Mouse (Mus musculus): Measurements from ENCODE around the gene Fbxl16.
A peak's percentile ranks its signal among the peaks of the same experiment; 100 is the strongest.

Gene Fbxl16

DNA sequence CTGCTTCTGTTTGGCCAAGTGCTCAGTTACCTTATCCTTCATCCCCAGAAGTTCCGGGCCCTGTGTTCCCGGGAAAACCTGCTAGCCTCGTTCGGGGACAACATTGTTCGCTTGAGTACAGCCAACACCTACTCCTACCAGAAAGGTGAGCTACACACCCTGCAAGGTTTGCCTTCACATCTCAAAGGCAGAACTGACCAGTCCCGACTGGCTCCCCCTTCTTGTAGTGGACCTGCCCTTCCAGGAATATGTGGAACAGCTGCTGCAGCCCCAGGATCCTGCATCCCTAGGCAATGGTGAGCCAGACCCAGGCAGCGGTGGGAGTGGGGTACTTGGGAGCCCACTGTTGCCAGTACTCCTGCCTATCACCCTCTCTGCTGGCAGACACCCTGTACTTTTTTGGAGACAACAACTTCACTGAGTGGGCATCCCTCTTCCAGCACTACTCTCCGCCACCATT lies 20.7 kb downstream of the Fbxl16 start:
- DNase-seq: no peak

DNA sequence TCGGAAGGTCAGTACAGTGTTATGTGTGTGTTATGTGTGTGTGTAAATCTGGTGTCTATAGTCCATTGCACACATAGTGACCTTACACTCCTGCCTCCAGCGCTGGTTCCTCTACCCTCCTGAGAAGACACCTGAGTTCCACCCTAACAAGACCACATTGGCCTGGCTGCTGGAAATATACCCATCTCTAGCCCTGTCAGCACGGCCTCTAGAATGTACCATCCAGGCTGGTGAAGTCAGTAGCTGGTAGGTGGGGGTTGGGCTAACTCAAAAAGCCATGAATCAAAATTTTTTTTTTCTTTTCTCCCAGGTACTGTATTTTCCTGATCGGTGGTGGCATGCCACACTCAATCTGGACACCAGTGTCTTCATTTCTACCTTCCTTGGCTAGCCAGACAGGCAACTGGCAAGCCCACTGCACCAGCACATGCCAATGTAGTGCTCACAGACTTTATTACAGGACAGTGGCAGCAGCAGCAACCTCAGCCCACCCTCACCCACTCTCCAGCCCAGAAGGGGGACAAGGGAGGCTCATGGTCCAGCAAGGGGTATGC lies 21.4 kb downstream of the Fbxl16 start:
- DNase-seq: no peak

DNA sequence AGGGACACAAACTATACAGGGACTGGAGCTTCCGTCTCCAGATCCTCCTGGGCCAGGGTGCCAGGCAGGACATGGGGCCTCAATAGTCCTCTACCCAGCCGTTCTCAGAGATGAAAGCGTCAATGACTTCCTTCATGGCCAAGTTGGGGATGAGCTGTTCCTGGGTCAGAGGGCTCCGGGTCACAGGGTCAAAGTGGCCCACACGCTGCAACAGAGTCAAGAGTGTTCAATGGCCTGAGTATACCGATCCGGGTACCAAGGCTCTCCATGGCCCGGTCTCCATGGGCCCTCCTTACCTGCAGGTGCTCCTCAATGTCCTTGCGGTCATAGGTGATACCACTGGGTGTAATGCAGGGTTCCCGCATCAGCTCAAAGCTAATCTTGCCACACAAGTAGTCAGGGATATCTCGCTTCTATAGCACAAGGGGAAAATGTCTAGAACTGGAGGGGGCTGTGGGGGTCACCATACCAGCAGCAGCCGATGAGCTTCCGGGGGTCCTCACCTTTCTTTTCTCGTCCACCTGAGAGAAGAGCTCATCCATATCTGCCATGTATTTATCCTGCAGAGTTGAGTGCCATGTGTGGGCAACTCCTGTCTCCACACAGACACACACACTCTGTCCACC lies 22.0 kb downstream of the Fbxl16 start:
- DNase-seq: no peak

DNA sequence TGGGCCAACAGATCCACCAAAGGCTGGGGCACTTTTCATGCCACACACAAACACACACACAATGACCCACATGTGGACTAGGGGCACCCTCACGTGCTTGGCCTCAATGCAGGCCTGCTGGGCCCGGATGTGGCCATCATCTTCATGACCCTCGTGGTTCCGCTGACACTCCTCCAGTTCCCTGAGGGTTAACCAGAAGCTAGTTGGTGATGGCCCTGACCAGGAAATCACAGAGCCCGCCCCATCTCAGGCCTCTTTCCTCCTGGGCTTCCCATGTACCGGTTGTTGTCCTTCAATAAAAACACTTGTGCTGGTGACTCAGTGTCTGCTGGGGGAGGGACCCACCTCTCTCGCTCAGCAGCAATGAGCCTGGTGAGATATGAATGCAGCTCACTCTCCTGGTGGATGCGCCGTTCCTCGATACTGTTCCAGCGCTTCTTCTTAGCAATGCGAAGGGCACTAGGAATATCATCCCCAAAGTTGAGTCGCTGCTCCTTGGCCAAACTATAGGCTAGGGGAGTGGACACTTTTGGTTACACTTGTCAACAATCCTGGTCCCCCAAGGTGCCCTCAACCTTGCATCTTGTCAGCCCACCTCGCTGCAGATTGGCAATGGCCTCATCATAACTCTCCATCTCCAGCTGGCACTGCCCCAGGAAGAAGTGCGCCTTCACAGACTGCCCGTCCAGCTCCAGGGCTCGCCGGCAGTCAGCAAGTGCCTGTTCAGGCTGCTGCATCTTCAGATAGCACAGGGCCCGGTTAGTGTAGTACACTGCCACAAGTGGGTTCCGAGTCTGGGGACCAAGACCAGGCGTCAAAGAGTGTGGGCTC lies 22.8 kb downstream of the Fbxl16 start:
- DNase-seq: no peak

DNA sequence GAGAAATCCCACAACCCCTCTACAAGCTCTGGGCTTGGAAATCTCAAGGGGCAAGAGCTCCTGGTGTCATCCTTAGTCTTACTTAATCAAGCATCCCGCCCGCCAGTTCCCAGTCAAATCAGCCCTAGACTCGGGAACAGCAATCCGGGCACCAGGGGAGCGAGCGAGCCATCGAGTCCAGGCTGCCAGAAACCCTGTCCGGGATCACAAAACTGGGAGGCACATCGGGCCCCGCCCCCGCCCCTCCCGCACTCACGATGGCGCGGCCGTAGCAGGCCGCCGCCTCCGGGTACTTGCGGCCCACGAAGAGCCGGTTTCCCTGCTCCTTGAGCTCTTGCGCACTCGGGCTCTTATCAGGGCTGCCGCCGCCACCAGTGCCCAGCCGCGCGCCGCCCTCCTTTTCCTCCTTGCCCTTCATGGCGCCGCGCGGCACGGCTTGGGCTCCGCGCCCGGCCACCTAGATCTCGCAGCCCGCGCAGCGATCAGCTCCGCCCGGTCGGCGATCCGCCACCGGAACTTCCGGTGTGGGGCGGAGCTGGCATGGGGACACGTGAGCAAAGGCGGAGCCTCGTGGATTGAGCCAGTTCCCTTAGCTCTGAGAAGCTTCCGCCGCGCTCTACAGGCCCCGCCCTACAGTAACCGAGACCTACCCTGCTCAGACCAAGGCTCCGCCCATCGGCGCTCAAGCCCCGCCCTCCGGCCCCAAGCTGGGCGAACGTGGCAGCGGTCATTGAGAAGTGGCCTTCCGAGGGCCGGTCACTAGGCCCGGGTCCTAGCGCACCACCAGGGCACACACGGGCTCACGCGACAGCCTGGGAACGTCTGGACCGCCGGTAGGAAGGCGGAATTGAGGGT lies 23.8 kb downstream of the Fbxl16 start:
- DNase-seq: peak; percentile 99

DNA sequence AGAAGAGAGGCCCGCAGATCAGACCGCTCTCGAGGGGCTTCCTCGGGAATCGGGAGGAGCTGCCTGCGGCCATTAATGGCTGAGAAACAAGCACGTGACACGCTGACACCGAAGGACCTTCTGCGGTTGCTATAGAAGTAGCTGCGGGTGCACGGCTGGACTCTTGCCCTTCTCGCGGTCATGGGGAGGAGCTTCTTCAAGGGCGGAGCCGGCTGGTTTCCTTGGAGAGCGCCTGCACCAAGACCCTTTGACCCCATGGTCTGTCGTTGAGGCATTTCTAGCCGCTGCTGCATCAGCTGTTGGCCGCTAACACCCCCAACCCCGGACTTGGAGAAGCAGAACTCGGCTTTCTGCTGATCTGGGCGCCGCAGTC lies 24.4 kb downstream of the Fbxl16 start, which contains the start of gene Stub1:
Gene Stub1, minus strand, starts transcription at position 114 of the 373 bp plus-strand sequence.
- peak; percentile 86 for DNase-seq

DNA sequence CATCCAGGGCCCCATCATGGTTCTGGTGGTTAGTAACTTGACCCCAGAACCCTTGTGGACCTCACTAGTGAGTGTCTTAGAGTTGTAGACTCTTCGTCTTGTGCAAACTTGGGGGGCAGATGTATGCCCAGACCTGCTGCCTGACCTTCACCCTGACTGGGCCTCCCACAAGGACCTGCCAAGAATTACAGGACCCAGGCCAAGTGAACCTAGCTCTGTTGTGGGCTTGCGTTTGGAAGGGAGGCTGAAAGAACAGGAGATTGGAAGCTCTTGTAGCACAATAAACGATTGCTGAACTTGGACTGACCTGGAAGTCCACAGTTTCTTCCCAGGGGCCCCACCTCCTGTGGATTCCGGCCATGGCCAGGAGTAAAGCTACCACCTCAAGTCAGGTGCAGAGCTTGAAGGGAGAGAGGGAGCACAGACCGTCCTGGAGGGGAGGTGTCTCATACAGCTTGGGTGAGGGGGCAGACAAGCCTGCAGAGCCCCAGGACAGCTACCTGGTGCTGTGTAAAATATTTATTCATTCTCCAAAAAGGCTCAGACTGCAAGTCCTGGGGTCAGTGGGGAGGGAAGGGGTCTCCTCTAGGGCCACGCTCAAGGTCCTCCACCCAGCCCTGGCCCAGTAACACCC lies 25.2 kb downstream of the Fbxl16 start:
- no peak for DNase-seq

DNA sequence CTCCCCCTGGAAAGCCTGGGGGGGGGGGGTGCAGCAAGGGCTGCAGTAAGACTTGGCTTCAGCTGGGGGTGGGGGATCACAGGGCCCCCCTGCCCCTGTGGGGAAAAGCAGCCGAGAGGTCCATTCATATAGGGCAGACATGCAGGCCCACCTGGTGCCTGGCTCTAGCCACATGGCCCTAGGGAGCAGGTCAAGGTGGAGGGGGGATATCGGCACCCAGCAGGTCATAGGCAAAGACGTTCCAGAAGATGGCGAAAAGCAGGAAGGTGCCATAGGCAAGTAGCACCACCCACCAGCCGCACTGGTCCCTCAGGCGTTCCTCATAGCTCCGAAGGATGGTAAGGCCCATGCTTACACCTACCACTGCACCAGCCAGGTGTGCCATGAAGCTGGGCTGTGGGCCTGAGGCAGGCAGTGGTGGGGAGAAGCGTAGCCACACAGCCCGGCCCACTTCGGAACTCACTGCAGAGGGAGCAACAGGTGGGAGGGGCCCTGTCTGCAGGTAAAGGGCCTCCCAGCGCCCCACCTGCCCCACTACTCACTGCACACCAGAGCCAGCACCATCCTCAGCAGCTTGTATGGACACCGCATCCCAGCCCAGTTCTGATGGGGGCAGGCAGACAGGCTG lies 25.8 kb downstream of the Fbxl16 start:
- no peak for DNase-seq

DNA sequence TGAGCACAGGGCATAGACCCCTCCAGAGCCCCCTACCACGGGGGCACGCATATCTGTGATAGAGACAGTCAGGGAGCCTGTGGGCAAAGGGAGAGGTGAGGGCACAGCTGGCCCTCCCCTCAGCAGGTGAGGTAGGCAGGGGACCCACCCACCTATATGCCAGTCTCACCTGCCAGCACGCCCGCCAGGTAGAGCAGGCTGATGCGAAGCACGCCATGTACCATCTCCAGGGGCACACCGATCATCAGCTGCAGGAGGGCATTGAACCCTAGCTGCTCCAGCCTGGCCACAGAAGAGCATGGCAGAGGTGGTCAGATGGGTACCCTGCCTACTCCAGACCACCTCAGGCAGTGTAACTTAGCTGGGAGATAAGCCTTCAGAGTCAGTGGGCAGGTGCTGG lies 26.4 kb downstream of the Fbxl16 start:
- DNase-seq: no peak

DNA sequence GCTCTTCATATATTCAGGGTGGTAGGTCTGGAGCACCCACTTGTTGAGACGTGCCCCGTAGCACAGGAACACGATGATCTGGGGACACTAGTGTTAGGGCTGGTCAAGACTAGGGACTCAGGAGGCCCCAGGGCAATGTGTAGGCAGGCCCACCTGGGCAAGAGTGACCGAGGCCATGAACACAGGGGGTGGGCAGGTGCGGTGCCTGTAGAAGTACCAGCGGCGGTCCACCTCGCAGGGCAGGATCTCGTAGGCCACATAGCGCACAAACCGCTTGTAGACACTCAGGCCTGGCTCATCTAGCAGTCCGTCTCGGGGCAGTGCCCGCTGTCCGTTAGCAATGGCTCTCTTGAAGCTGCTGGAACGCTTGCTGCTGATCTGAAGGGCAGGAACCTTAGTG lies 26.9 kb downstream of the Fbxl16 start:
- DNase-seq: no peak

DNA sequence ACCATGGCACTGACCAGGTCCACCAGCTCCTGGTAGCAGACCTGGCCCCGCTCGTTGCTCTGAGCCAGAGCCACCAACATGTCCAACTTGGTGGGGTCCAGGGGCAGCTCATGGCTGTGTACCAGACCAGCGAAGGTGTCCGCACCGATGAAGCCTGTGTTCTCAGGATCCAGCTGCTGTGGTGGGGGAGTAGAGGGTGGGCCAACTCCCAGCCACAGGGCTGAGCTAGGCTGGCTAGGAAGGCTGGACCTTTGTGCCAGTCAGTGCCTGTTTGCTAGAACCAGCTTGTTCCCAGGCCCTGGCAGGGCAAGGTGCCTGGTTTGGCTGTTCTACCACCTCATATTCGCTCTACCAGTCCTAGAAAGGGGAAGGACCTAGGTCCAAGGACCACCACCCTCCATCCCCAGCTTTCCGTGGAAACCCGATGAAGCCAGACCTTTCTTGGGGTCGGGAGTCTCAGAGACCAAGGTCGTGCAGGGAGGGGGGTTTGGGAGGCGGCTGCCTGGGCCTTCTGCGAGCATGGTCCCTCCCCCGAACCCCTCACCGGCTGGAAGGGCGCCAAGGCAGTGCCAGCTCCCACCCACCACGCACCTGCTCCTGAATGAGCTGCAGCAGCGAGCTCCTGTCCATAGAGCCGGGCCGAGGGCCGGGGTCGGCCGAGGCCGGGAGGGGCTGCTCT lies 27.7 kb downstream of the Fbxl16 start:
- DNase-seq: no peak

DNA sequence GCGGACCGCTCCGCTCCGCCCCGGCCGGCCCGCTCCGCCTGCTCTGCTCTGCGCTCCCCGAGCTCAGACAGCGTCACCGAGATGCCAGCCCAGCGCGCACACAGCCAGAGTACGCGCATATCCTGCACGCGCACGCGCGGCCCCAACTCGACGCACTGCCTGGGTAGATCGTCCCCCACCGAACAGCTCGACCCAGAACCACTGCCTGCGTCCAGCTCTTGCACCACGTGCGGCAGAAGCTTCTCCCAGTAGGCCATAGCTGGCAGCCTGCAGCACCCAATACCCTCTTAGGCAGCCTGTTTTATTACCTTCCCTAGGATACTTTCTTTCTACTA lies 28.2 kb downstream of the Fbxl16 start, which contains the start of gene Rhbdl1:
Gene Rhbdl1, minus strand, starts transcription at position 220 of the 335 bp plus-strand sequence.
- DNase-seq: peak; percentile 86

DNA sequence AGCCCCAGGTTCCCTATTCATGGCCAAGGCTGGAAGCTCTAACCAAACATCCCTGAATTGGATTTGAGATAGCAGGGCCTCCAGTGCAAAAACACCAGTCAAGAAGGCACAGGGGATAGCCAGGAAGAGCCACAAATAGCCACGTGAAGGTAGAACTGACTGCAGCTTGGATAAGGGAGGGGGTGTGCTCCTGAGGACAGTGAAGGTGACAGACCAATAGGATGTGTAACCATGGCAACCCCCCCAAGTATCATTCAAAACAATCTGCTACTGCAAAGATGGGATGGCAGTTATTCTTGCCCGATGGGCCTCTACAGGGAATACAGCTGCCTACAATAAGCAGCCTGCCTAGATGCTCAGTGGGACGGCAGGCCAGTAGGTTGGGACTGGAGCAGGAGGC lies 28.6 kb downstream of the Fbxl16 start:
- no peak for DNase-seq

DNA sequence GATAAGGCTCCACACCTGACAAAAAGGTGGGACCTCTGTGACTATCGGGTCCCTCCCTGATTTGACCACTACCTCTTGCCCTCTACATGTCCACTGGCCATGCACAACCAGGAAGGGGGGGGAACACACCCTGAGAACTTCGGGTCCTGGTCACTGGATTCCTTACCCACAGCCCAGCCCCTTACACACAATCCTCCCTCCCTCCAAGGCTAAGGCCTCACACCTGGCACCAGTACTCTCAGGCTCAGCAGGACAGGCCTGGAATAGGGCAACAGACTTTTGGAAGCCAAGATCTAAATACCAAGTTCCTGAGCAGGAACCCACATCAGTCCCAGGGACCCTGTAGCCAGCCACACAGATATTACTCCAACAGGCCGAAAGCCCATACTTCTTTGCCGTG lies 30.0 kb downstream of the Fbxl16 start:
- no peak for DNase-seq

DNA sequence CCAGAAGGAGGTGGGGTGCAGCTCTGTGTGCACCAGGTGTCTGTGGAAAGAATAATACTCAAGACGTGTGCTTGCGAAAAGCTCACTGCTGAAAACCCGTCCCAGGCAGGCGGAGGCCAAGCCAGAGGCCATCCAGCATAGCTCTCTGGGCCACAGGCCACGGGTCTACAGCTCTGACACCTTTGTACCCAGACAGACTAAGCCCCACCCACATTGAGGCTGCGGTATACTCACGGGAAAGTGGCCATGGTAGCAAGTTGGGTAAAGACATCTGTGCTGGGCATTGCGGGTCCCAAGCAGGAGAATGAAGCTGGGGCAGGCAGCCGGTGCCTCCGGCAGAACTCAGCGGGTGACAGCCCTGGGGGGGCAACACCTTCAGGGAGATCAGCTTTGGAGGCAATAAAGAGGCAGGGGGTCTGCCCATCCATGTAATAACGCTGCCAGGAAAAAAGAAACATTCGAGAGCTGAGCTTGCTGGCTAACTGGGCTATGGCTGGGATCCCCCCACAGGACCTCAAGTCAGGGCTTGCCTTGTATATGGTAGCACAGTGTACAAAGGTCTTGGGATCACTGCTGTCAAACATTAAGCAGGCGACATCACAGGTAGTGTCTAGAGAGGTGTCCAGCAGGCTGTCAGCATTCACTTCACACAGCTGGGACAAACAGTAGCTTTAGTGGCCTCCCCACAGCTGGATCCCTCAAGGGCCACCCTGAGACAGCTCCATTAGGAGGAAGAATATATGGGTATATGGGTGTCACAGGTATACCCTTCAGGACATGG lies 30.8 kb downstream of the Fbxl16 start:
- no peak for DNase-seq

DNA sequence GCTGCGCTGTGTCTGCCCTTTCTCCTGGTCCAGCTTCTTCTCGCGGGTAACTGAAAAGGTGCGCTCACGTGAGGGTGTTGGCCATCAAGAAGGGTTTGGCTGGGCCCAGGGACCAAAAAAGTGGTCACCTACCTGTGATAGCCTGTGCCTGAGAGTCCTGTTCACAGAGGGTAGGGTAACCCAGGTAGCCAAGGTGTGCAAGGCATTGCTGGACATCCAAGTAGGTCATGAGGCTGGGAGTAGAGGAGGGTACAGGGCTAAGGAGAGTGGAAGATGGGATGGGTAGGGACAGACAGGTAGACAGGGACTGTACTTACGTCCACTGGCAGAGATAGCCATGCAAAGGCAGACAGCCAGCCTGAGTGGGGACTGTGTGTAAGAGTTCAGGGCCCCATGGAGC lies 31.6 kb downstream of the Fbxl16 start:
- DNase-seq: no peak

DNA sequence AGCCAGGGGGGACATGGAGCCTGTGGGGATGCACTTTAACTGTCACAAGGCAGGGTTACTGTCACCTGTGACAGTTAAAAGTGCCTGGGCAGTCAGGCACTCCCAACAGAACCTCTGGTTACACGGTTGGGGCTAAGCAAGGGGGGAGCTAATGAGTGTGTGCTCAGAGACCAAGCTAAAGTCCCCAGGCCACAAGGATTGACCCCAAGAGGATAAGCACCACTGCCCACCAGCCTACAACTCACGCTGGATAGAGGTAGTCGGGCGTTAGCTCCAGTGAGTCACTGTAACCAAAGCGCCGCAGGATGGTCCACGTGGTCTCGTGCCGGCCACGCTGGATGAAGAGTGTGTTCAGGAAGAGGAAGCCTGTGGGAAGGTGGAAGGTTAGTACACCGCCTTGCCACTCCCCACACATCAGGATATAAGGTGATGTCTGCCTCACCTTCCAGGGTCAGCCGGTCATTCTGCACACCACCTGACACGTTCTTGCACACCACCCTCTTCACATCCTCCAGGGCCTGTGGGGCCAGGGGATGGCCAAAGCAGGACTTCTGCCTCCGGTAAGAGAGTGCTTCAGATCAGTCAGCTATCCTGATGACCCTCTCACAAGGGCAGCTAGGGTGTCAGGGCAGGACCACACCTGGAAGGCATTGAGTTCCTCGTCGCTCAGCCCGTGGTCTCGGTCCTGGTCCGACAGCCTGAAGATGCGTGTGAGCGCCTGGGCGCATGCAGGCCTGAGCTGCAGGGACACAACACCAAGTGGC lies 32.4 kb downstream of the Fbxl16 start, which contains the start of gene Gm20683:
Gene Gm20683, minus strand, starts transcription at position 647 of the 764 bp plus-strand sequence.
- no peak for DNase-seq

DNA sequence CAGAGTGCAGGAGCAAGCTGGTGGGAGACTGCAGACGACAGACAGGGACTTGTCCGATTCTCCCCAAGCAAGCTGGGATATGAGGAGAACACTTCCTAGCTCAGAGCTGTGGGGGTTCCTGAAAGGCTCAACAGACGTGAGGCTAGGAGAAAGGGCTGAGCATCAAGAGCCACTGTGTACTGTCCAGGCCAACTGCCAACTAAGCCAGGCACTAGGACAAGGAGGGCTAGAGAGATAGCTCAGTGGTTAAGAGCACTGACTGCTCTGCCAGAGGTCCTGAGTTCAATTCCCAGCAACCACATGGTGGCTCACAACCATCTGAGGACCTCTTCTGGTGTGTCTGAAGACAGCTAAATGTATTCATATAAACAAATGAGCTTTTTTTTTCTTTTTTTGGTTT lies 33.6 kb downstream of the Fbxl16 start:
- DNase-seq: no peak

DNA sequence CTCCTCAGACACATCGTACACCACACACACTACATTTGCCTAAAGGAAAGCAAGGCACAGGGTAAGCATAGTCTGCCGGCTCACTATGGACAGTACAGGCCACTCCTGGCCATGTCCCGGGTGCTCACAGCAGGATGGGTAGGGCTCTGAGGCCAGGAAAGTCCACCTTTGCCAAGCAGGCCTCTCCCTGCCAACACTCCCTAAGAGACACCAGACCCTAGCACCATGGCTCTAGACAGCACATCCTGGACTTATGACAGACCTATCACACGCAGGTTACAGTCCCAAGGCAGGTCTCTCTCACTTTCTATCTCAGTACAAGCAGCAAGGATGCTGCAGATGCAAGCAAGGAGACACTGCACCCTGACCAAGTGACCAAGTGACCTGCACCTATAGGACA lies 34.2 kb downstream of the Fbxl16 start:
- DNase-seq: no peak
